11 mouse cellular contexts compared by ENCODE assay signal in the genomic region with DNA sequence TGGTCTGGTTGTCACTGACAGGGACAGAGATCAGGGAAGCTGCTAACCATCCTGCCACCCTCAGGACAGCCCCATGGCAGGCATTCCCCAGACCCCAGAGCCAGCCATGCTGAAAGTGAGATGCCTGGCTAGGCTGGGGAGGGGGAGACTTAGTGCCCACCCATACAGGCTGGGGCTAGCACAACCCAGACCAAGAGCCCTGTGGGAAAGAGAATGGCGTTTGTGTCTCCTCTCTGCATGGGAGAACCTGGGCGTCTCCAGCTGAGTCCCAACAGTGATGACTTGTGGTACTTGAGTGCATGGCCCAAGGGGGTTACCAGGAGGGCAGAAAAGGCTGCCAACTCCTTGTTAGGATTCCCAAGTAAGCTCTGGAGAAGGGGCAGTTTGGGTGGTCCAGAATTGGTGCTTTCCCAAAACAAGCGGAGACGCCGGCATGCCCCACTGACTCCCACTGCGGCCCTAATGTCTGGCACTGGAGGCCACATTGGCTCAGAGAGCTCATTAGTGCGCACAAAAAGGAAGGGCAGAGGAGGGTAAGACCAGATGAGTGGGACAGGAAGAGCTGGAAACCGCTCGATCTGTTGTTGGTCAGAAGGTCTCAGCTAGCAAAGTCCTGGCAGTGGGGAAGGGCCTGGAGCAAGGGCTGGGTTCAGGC.
DNase-seq lines count a peak whose midpoint lies in the region; ATAC-seq and TF ChIP-seq lines count a peak whose summit lies in the region.
"Had no signal": no experiment of that assay in that cellular context is flagged by ENCODE, and none has a peak within 500 bp of the region (broad histone marks: within the 10 kb centered on the region; RNA-seq: fewer than 3 reads in every experiment).

No protein-coding gene starts in this region.

- 0 out of 2 replicates have a peak overlapping the region, but pooled peaks have one; percentile 25 for H3K27ac ChIP-seq in kidney, embryonic 16.5 days (ENCODE audit: low read length)
- no peak overlapping the region for H3K27ac ChIP-seq in kidney, adult 2 months (ENCODE audit: insufficient read depth, low read depth, low read length)
- no peak overlapping the region for H3K27ac ChIP-seq in forebrain, embryonic 14.5 days (ENCODE audit: low read depth, low read length)
- peak overlapping the region; percentile 2; the same call in 1 of the 2 replicates for H3K27ac ChIP-seq in limb, embryonic 14.5 days (replicated peaks; ENCODE audit: low read depth, low read length)
- H3K27ac ChIP-seq: heart, adult 2 months had no signal

- 44% methylated on average over 9 of the region's 9 CpGs for WGBS in kidney, embryonic 16.5 days
- WGBS in kidney, adult 2 months: 57% methylated on average over 9 of the region's 9 CpGs
- 44% methylated on average over 9 of the region's 9 CpGs for WGBS in forebrain, embryonic 14.5 days
- WGBS in limb, embryonic 14.5 days: 28% methylated on average over 9 of the region's 9 CpGs

- no peaks in the 10 kb centered on the region for H3K27me3 ChIP-seq in kidney, embryonic 16.5 days (ENCODE audit: insufficient read depth, low read length)
- H3K27me3 ChIP-seq in kidney, adult 2 months (replicated peaks; ENCODE audit: control insufficient read depth, insufficient read depth, low read length): no peaks in the 10 kb centered on the region
- H3K27me3 ChIP-seq in forebrain, embryonic 14.5 days (replicated peaks; ENCODE audit: control insufficient read depth, insufficient read depth, low read length): no peaks in the 10 kb centered on the region
- H3K27me3 ChIP-seq in limb, embryonic 14.5 days (ENCODE audit: control insufficient read depth, insufficient read depth, low read length): no peaks in the 10 kb centered on the region

- H3K4me1 ChIP-seq in kidney, embryonic 16.5 days (ENCODE audit: insufficient read depth, low read length): peaks cover 51% of the 10 kb centered on the region
- no peaks in the 10 kb centered on the region for H3K4me1 ChIP-seq in kidney, adult 2 months (ENCODE audit: control insufficient read depth, insufficient read depth, low read length)
- peaks cover 14% of the 10 kb centered on the region for H3K4me1 ChIP-seq in forebrain, embryonic 14.5 days (ENCODE audit: control insufficient read depth, insufficient read depth, low read length)
- H3K4me1 ChIP-seq in limb, embryonic 14.5 days (ENCODE audit: control insufficient read depth, insufficient read depth, low read length): peaks cover 47% of the 10 kb centered on the region

- H3K4me3 ChIP-seq in kidney, embryonic 16.5 days (ENCODE audit: low read length): no peak overlapping the region
- H3K4me3 ChIP-seq in kidney, adult 2 months (ENCODE audit: insufficient read depth, low read depth, low read length): no peak overlapping the region
- H3K4me3 ChIP-seq in forebrain, embryonic 14.5 days (ENCODE audit: low read depth, low read length): no peak overlapping the region
- no peak overlapping the region for H3K4me3 ChIP-seq in limb, embryonic 14.5 days (replicated peaks; ENCODE audit: low read length)
- H3K4me3 ChIP-seq: heart, adult 2 months had no signal

- ATAC-seq in kidney, embryonic 16.5 days (ENCODE audit: low FRiP score, low TSS enrichment): 0 out of 2 replicates have a peak, but pooled peaks have one; percentile 22
- peak; percentile 52; the same call in 1 of the 2 replicates for ATAC-seq in forebrain, embryonic 14.5 days
- ATAC-seq in limb, embryonic 14.5 days (ENCODE audit: low FRiP score, low read depth): no peak
- ATAC-seq: inflammation-experienced regulatory T-cells, adult 6 months had no signal

- TF ChIP-seq POLR2A in kidney, adult 2 months (IDR thresholded peaks at IDR 0.05; ENCODE audit: low read depth, low read length): no peak
- no peak for TF ChIP-seq POLR2A in brain, embryonic 14.5 days (IDR thresholded peaks at IDR 0.05; ENCODE audit: borderline replicate concordance, extremely low read depth, insufficient read depth, insufficient read length, poor library complexity, severe bottlenecking)
- no peak for TF ChIP-seq POLR2A in limb, embryonic 14.5 days (IDR thresholded peaks at IDR 0.05; ENCODE audit: borderline replicate concordance, extremely low read depth, insufficient read depth, insufficient read length)

- no peak overlapping the region for H3K4me2 ChIP-seq in kidney, embryonic 16.5 days (replicated peaks; ENCODE audit: low read depth, low read length)
- no peak overlapping the region for H3K4me2 ChIP-seq in forebrain, embryonic 14.5 days (ENCODE audit: low read length)
- H3K4me2 ChIP-seq in limb, embryonic 14.5 days (replicated peaks; ENCODE audit: low read depth, low read length, severe bottlenecking): no peak overlapping the region

- DNase-seq in kidney, adult 2 months: no peak
- DNase-seq in brain, embryonic 14.5 days (ENCODE audit: low read depth): peak; percentile 70
- peak; percentile 54 for DNase-seq in forebrain, embryonic 14.5 days (ENCODE audit: low spot score)
- DNase-seq in limb, embryonic 14.5 days (ENCODE audit: low spot score): peak; percentile 46
- DNase-seq in adrenal gland, adult 8-10 months: no peak
- no peak for DNase-seq in gastrocnemius, postnatal 25 days
- DNase-seq in urinary bladder, postnatal 25 days (ENCODE audit: low spot score): no peak
- DNase-seq: heart, adult 2 months; lung, adult 2 months had no signal

- no peaks in the 10 kb centered on the region for H3K36me3 ChIP-seq in kidney, embryonic 16.5 days (ENCODE audit: insufficient read depth, low read length)
- no peaks in the 10 kb centered on the region for H3K36me3 ChIP-seq in kidney, adult 2 months (ENCODE audit: control insufficient read depth, insufficient read depth, low read length)
- no peaks in the 10 kb centered on the region for H3K36me3 ChIP-seq in forebrain, embryonic 14.5 days (ENCODE audit: control insufficient read depth, insufficient read depth, low read length)
- no peaks in the 10 kb centered on the region for H3K36me3 ChIP-seq in limb, embryonic 14.5 days (ENCODE audit: control insufficient read depth, insufficient read depth, low read length)

- no peaks in the 10 kb centered on the region for H3K9me3 ChIP-seq in kidney, embryonic 16.5 days (ENCODE audit: low read length)
- H3K9me3 ChIP-seq in forebrain, embryonic 14.5 days (replicated peaks; ENCODE audit: control insufficient read depth, low read length): no peaks in the 10 kb centered on the region
- H3K9me3 ChIP-seq in limb, embryonic 14.5 days (ENCODE audit: control insufficient read depth, low read length): no peaks in the 10 kb centered on the region

- TF ChIP-seq CTCF in kidney, adult 2 months (conservative IDR thresholded peaks at IDR 0.05; ENCODE audit: insufficient read depth, insufficient read length, low read depth, low read length): no peak
- no peak for TF ChIP-seq CTCF in brain, embryonic 14.5 days (IDR thresholded peaks at IDR 0.05; ENCODE audit: borderline replicate concordance, extremely low read depth, insufficient read depth, insufficient read length)

- no peak overlapping the region for H3K9ac ChIP-seq in kidney, embryonic 16.5 days (replicated peaks; ENCODE audit: low read length)
- H3K9ac ChIP-seq in forebrain, embryonic 14.5 days (ENCODE audit: low read length): no peak overlapping the region
- no peak overlapping the region for H3K9ac ChIP-seq in limb, embryonic 14.5 days (ENCODE audit: low read depth, low read length, severe bottlenecking)

Comparison
In these comparisons a context has a peak if more than half of its experiments do, and no peak if none do; other contexts are left out.
1. H3K27ac ChIP-seq: peak in kidney, embryonic 16.5 days (single experiment) and limb, embryonic 14.5 days (single experiment); none in kidney, adult 2 months (single experiment) and forebrain, embryonic 14.5 days (single experiment).
2. DNase-seq: peak in brain, embryonic 14.5 days (single experiment), forebrain, embryonic 14.5 days (single experiment) and limb, embryonic 14.5 days (single experiment); none in kidney, adult 2 months (single experiment), adrenal gland, adult 8-10 months (single experiment), gastrocnemius, postnatal 25 days (single experiment) and urinary bladder, postnatal 25 days (single experiment).